Mouse (Mus musculus) liver, embryonic 13.5 days (tissue): ENCODE measurements around the gene Aldh4a1. TPM values are rescaled to one million over a fixed set of nuclear protein-coding genes. Genes with fewer than 3 reads are reported as not detected.

Experiments
- ATAC-seq: fragments of 200-750 bp; cut with Nextera tagmentation; 2 replicates; pipeline ENCODE4 v1.8.0; 2017; ENCODE audit warnings: low read depth, mild to moderate bottlenecking, moderate number of reproducible peaks, moderate library complexity
- DNase-seq: peaks from one replicate; pipeline ENCODE4 v3.0.0; 2022
- H3K27ac ChIP-seq: fragments of 300-500 bp; sonication (generic); 2 replicates; pipeline ENCODE4 v1.5.1; 2015; ENCODE audit warnings: moderate library complexity, mild to moderate bottlenecking, inconsistent platforms
- H3K27me3 ChIP-seq: fragments of 300-500 bp; sonication (generic); 2 replicates; pipeline ENCODE4 v1.6.1; 2015; ENCODE audit warnings: mild to moderate bottlenecking, inconsistent platforms
- H3K36me3 ChIP-seq: fragments of 300-500 bp; sonication (generic); 2 replicates; pipeline ENCODE4 v1.6.1; 2015; ENCODE audit warnings: mild to moderate bottlenecking, inconsistent platforms
- H3K4me1 ChIP-seq: fragments of 300-500 bp; sonication (generic); replicated peaks from 2 replicates; pipeline ENCODE4 v1.6.1; 2015; ENCODE audit warnings: inconsistent platforms
- H3K4me2 ChIP-seq: fragments of 300-500 bp; sonication (generic); 2 replicates; pipeline ENCODE4 v1.6.1; 2015; ENCODE audit warnings: inconsistent platforms, mild to moderate bottlenecking, moderate library complexity
- H3K4me3 ChIP-seq: fragments of 300-500 bp; sonication (generic); replicated peaks from 2 replicates; pipeline ENCODE4 v1.5.1; 2015; ENCODE audit warnings: mild to moderate bottlenecking, inconsistent platforms
- H3K9ac ChIP-seq: fragments of 300-500 bp; sonication (generic); 2 replicates; pipeline ENCODE4 v1.6.1; 2015; ENCODE audit warnings: mild to moderate bottlenecking, inconsistent platforms
- H3K9me3 ChIP-seq: fragments of 300-500 bp; sonication (generic); replicated peaks from 2 replicates; pipeline ENCODE4 v1.6.1; 2016; ENCODE audit warnings: inconsistent platforms
- WGBS: fragments of 180-500 bp; shearing (Covaris S2); methylation state at CpG from one replicate; pipeline ENCODE4 v1.1.7; 2015; ENCODE audit not compliant: insufficient replicate concordance; 5-methylcytosine and 5-hydroxymethylcytosine counted together
- polyA plus RNA-seq: library from polyadenylated mRNA; unstranded; fragments of >200 nt; fragmentation: Nextera tagmentation; extraction: Ambion mirVana; gene quantifications from 2 replicates; pipeline ENCODE4 v1.2.1, GENCODE M21; 2015

The Aldh4a1 gene
- polyA plus RNA-seq, 1 experiment from 2014 or later: 50.2 TPM

DNA sequence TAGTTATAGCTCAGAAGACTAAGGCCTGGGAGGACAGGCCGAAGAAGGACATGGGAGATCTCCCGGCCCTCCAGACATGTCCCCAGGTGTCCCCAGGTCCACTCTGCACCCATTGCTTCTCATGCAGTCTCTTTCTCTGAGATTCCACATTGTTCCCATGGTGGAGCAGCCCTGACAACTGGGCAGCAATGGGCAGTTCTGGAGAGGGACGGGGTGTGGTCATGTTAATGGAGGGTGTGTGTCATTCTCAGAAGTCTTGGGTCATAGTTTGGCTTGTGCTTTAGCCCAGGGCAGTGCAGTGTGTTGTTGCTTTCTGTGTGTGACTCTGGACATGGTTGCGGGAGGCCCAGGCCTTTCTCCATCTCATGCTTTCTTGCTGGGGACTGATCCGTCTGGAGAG is 15.9 kb upstream of the Aldh4a1 start:
- WGBS: 80% methylated on average over 5 of the region's 5 CpGs
- peaks cover 23% of the 10 kb centered on the region for H3K4me1 ChIP-seq
- H3K9ac ChIP-seq: no peak overlapping the region
- no peak overlapping the region for H3K27ac ChIP-seq
- H3K4me2 ChIP-seq: no peak overlapping the region
- no peak overlapping the region for H3K4me3 ChIP-seq
- ATAC-seq: no peak
- H3K36me3 ChIP-seq: peaks cover 5% of the 10 kb centered on the region; the same call in 1 of the 2 replicates
- no peaks in the 10 kb centered on the region for H3K9me3 ChIP-seq
- no peaks in the 10 kb centered on the region for H3K27me3 ChIP-seq
- no peak for DNase-seq

DNA sequence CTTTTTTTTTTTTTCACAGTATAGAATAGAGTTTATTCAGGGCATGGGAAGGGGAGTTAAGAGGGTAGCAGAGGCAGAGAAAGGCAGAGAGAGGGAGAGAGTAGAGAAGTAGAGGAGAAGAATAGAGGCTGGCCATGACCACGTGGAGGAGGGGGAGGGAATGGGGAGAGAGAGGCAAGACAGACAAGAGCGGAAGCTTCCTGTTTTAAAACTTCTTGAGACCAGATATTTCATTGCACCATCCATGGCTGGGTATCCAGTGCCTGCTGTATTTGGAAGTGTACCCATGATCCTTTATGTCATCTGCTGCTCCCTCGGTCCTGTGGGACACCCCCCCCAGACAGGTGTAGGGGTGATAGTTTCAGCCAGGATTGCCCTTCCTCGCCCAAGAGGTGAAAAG is 13.7 kb upstream of the Aldh4a1 start:
- no peak for ATAC-seq
- DNase-seq: no peak
- WGBS: 48% methylated on average over 4 of the region's 4 CpGs
- Histone ChIP-seq H3K36me3 (peaks cover 16% of the 10 kb centered on the region), H3K27ac (no peak overlapping the region), H3K27me3 (no peaks in the 10 kb centered on the region), H3K9me3 (no peaks in the 10 kb centered on the region), H3K9ac (no peak overlapping the region), H3K4me2 (no peak overlapping the region), H3K4me1 (peaks cover 8% of the 10 kb centered on the region; the same call in 1 of the 2 replicates), H3K4me3 (no peak overlapping the region)

DNA sequence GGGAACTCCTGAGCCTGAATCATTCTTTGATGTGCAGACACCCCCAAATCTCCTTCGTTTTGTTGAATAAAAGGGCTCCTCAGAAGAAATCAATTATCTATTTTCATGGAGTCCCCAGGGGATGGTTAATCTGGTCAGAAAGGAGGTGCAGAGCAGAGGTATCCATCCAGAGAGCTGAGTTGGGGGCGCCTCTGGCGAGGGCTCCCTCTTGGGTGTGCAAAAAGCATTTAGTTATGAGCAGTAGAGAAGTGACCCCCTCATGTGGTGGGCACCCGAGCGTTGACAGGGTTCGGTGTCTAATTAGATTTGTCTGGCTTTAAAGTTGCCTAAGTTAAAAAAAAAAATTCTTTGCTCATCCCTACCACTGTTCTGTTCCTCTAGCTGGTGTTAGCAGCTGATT is 11.7 kb upstream of the Aldh4a1 start:
- Histone ChIP-seq H3K27me3 (no peaks in the 10 kb centered on the region), H3K4me2 (no peak overlapping the region), H3K4me1 (peaks cover 16% of the 10 kb centered on the region), H3K9ac (no peak overlapping the region), H3K36me3 (peaks cover 29% of the 10 kb centered on the region), H3K4me3 (no peak overlapping the region), H3K27ac (no peak overlapping the region), H3K9me3 (no peaks in the 10 kb centered on the region)
- DNase-seq (no peak), ATAC-seq (no peak)
- WGBS: 41% methylated on average over 6 of the region's 6 CpGs

DNA sequence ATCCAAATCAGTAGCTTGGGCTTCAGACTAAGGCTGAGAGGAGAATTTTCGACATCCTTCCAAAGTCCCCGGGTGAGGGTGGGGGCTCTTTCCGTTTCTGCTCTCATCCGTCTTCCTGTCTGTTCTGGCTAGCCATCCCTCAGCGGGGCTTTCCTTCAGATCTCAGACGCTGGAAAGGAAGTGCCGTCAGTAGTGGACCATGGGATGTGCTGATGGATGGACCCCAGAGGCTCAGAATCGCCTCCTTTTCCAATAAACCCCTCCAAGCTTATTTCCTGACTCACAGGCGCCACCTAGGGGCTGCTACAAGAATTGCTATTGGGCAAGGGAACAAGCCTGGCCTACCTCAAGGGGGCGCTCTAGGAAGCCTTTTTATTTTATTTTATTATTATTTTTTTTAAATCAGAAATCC is 11.1 kb upstream of the Aldh4a1 start:
- H3K9ac ChIP-seq: no peak overlapping the region
- H3K9me3 ChIP-seq: no peaks in the 10 kb centered on the region
- H3K4me3 ChIP-seq: no peak overlapping the region
- 2% methylated on average over 10 of the region's 10 CpGs for WGBS
- H3K27me3 ChIP-seq: no peaks in the 10 kb centered on the region
- H3K4me1 ChIP-seq: peaks cover 20% of the 10 kb centered on the region
- DNase-seq: peak; percentile 59
- H3K4me2 ChIP-seq: 0 out of 2 replicates have a peak overlapping the region, but pooled peaks have one; percentile 28
- no peak for ATAC-seq
- no peak overlapping the region for H3K27ac ChIP-seq
- peaks cover 31% of the 10 kb centered on the region for H3K36me3 ChIP-seq

- ATAC-seq (no peak), DNase-seq (no peak)
- Histone ChIP-seq H3K4me1 (peaks cover 30% of the 10 kb centered on the region), H3K9me3 (no peaks in the 10 kb centered on the region), H3K27ac (no peak overlapping the region), H3K4me2 (no peak overlapping the region), H3K9ac (no peak overlapping the region), H3K27me3 (no peaks in the 10 kb centered on the region), H3K4me3 (no peak overlapping the region), H3K36me3 (peaks cover 31% of the 10 kb centered on the region)
- WGBS: 84% methylated on average over 21 of the region's 21 CpGs
These were observed 8.0 kb upstream of the Aldh4a1 start for GRCm38 (mm10) chr4:139614524-139615260.

- Histone ChIP-seq H3K9ac (peak overlapping the region; percentile 79), H3K9me3 (no peaks in the 10 kb centered on the region), H3K4me1 (peaks cover 26% of the 10 kb centered on the region), H3K27me3 (no peaks in the 10 kb centered on the region), H3K27ac (peak overlapping the region; percentile 62), H3K4me2 (peak overlapping the region; percentile 88), H3K4me3 (peak overlapping the region; percentile 70), H3K36me3 (peaks cover 31% of the 10 kb centered on the region)
- peak; percentile 72 for DNase-seq
- 8% methylated on average over 24 of the region's 24 CpGs for WGBS
- ATAC-seq: peak; percentile 93
These were observed 6.2 kb upstream of the Aldh4a1 start for GRCm38 (mm10) chr4:139616276-139617000.

DNA sequence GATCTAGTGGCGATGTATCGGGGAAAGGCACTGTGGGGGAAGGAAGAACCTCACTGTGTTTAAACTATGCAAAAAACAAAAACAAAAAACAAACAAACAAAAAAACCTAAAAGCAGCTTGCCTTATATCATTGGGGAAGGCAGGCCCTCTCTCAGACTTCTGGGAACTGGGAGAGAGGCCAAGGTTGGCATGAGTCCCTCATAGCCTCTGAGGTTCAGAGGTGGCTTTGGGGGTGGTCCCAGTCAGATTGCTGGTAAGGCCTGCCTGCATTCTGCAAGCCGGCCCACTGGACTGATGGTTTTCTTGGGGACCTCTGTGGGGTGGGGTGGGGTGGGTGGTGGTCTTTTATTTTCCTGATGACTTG is 5.7 kb upstream of the Aldh4a1 start:
- H3K9ac ChIP-seq: peak overlapping the region; percentile 79
- peak overlapping the region; percentile 88 for H3K4me2 ChIP-seq
- DNase-seq (no peak), ATAC-seq (no peak)
- H3K36me3 ChIP-seq: peaks cover 31% of the 10 kb centered on the region
- peak overlapping the region; percentile 62 for H3K27ac ChIP-seq
- 29% methylated on average over 3 of the region's 3 CpGs for WGBS
- H3K9me3 ChIP-seq: no peaks in the 10 kb centered on the region
- no peaks in the 10 kb centered on the region for H3K27me3 ChIP-seq
- peaks cover 31% of the 10 kb centered on the region for H3K4me1 ChIP-seq
- peak overlapping the region; percentile 70 for H3K4me3 ChIP-seq

- Histone ChIP-seq H3K4me1 (peaks cover 53% of the 10 kb centered on the region), H3K9me3 (no peaks in the 10 kb centered on the region), H3K4me3 (no peak overlapping the region), H3K4me2 (no peak overlapping the region), H3K36me3 (peaks cover 12% of the 10 kb centered on the region), H3K27ac (no peak overlapping the region), H3K9ac (no peak overlapping the region), H3K27me3 (no peaks in the 10 kb centered on the region)
- ATAC-seq (no peak), DNase-seq (no peak)
- 55% methylated on average over 6 of the region's 6 CpGs for WGBS
These were observed 2.9 kb upstream of the Aldh4a1 start for GRCm38 (mm10) chr4:139619765-139620164.

- peak overlapping the region; percentile 78 for H3K9ac ChIP-seq
- H3K27ac ChIP-seq: peak overlapping the region; percentile 76
- peak overlapping the region; percentile 88 for H3K4me2 ChIP-seq
- WGBS: 25% methylated on average over 21 of the region's 21 CpGs
- H3K36me3 ChIP-seq: peaks cover 4% of the 10 kb centered on the region; the same call in 1 of the 2 replicates
- no peaks in the 10 kb centered on the region for H3K27me3 ChIP-seq
- peaks cover 46% of the 10 kb centered on the region for H3K4me1 ChIP-seq
- H3K4me3 ChIP-seq: peak overlapping the region; percentile 72
- ATAC-seq: no peak
- no peak for DNase-seq
- H3K9me3 ChIP-seq: no peaks in the 10 kb centered on the region
These were observed 909 bp downstream of the Aldh4a1 start for GRCm38 (mm10) chr4:139623434-139624115.

DNA sequence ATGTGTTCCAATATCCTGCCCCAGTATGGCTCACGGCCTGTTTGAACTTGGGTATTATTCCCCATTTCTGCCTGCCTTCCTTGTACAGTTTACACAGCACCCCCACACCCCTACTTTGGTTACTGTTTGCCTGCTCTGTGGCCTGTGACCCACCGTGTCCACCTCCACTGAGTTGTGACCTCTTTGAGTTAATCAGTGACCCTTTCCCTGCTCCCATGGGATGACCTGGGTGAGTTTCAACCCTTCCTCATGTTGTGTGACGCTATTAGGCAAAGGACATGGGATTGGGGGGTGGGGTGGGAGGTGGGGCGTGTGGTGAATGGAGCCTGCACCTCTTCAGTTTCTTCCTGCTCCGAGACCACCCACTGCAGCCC is 1.4 kb downstream of the Aldh4a1 start:
- peak overlapping the region; percentile 78; the same call in 1 of the 2 replicates for H3K9ac ChIP-seq
- no peak for DNase-seq
- H3K4me1 ChIP-seq: peaks cover 51% of the 10 kb centered on the region
- H3K4me3 ChIP-seq: peak overlapping the region; percentile 72
- H3K27ac ChIP-seq: peak overlapping the region; percentile 77
- H3K36me3 ChIP-seq: peaks cover 4% of the 10 kb centered on the region; the same call in 1 of the 2 replicates
- no peaks in the 10 kb centered on the region for H3K27me3 ChIP-seq
- H3K4me2 ChIP-seq: peak overlapping the region; percentile 88
- H3K9me3 ChIP-seq: no peaks in the 10 kb centered on the region
- WGBS: 69% methylated on average over 5 of the region's 5 CpGs
- ATAC-seq: peak; percentile 11; the same call in 1 of the 2 replicates

DNA sequence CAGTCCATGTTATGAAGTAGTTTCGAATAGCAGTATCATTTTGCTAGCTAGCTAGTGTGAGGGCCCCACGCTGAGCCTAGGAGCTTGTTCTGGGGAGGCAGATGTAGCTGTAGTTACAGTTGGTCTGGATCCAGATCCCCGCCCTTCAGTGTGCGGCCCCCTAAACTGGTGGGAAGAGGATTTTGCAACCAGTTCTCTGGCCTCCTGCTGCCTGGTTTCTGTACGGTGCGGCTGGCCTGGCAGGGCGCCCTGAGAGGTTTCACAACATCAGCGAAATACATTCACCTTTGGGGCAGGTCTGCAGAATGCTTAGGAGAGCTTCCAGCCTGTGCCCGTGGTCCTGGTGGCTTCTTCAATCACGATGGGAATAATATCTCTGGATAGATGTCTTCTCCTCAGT is 2.0 kb downstream of the Aldh4a1 start:
- no peaks in the 10 kb centered on the region for H3K27me3 ChIP-seq
- 66% methylated on average over 10 of the region's 10 CpGs for WGBS
- ATAC-seq (no peak), DNase-seq (no peak)
- H3K9me3 ChIP-seq: no peaks in the 10 kb centered on the region
- H3K4me3 ChIP-seq: peak overlapping the region; percentile 72
- peak overlapping the region; percentile 34; the same call in 1 of the 2 replicates for H3K9ac ChIP-seq
- H3K36me3 ChIP-seq: peaks cover 4% of the 10 kb centered on the region; the same call in 1 of the 2 replicates
- H3K4me2 ChIP-seq: peak overlapping the region; percentile 88
- peaks cover 57% of the 10 kb centered on the region for H3K4me1 ChIP-seq
- H3K27ac ChIP-seq: peak overlapping the region; percentile 77
